Mouse (Mus musculus): ENCODE measurements around the gene Casc3. TPM values are rescaled to one million over a fixed set of nuclear protein-coding genes. Genes with fewer than 3 reads are reported as not detected.

The Casc3 gene
- polyA plus RNA-seq, 1 experiment from 2014 or later: 32.2 TPM

DNA sequence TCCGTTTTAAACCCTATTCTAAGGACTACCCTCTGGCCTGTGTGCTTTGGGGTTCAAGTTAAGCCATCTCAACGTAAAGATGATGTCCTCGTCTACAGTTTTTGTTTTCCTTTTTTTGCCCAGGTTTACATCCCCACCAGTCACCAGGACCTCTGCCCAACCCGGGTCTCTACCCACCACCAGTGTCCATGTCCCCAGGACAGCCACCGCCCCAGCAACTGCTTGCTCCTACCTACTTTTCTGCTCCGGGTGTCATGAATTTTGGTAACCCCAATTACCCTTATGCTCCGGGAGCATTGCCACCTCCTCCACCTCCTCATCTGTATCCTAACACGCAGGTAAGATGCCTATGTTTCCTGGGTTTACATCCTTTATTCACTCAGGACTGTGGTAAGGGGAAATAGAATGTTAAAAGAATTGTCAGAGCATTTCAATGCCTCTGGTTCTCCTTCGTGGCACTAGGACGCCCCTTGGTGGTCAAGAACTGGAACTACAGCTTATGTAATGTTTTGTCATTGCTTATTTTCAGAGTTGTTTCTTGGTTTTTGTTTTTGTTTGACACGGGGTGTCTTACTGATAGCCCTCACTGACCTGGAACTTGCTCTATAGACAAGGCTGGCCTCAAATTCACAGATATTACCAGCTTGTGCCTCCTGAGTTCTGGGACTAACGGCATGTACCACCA is 24.5 kb downstream of the Casc3 start:
- no peak overlapping the region for H3K9ac ChIP-seq (ENCODE audit: low read depth, low read length)
- no peak overlapping the region for H3K4me2 ChIP-seq (ENCODE audit: low read depth, low read length)
- no peak overlapping the region for H3K27ac ChIP-seq (replicated peaks; ENCODE audit: low read depth, low read length)
- H3K9me3 ChIP-seq (ENCODE audit: control insufficient read depth, low read length): no peaks in the 10 kb centered on the region
- H3K36me3 ChIP-seq (ENCODE audit: control insufficient read depth, insufficient read depth, low read length): peaks cover 94% of the 10 kb centered on the region
- no peaks in the 10 kb centered on the region for H3K27me3 ChIP-seq (replicated peaks; ENCODE audit: control insufficient read depth, insufficient read depth, low read length)
- H3K4me1 ChIP-seq (ENCODE audit: control insufficient read depth, insufficient read depth, low read length): no peaks in the 10 kb centered on the region
- no peak for DNase-seq (ENCODE audit: low spot score)
- ATAC-seq (ENCODE audit: low read depth): no peak
- 72% methylated on average over 12 of the region's 12 CpGs for WGBS
- no peak overlapping the region for H3K4me3 ChIP-seq (ENCODE audit: low read depth, low read length)

GRCm38 (mm10) chr11:98829875-98830274 is 25.2 kb downstream of the Casc3 start:
- Histone ChIP-seq H3K4me2 (ENCODE audit: low read depth, low read length) (no peak overlapping the region), H3K36me3 (ENCODE audit: control insufficient read depth, insufficient read depth, low read length) (peaks cover 87% of the 10 kb centered on the region), H3K4me3 (ENCODE audit: low read depth, low read length) (no peak overlapping the region), H3K9me3 (ENCODE audit: control insufficient read depth, low read length) (no peaks in the 10 kb centered on the region), H3K4me1 (ENCODE audit: control insufficient read depth, insufficient read depth, low read length) (no peaks in the 10 kb centered on the region), H3K27me3 (replicated peaks; ENCODE audit: control insufficient read depth, insufficient read depth, low read length) (no peaks in the 10 kb centered on the region), H3K9ac (ENCODE audit: low read depth, low read length) (no peak overlapping the region), H3K27ac (replicated peaks; ENCODE audit: low read depth, low read length) (no peak overlapping the region)
- DNase-seq (ENCODE audit: low spot score) (no peak), ATAC-seq (ENCODE audit: low read depth) (no peak)
- whole genome bisulfite sequencing: 85% methylated on average over 4 of the region's 4 CpGs

DNA sequence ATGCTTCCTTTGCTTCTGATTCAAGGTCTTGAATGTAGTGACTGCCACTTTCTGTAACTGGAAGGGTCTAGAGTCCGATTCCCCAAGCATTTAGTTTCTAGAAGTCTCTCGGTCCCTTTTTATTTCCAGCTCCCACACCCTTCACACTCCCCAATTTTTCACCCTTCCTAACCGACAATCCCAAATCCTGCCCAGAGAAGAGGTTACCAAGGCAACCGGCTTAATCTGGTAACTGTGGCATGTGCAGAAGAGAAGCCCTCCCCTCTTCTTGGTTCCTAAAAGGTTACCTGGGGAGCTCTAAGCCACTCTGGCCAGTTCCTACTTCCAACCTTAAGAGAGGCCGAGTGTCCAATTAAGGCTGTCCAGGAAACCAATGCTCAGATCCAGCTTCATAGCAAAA is 30.6 kb downstream of the Casc3 start:
- H3K4me1 ChIP-seq (ENCODE audit: control insufficient read depth, insufficient read depth, low read length): peaks cover 10% of the 10 kb centered on the region
- ATAC-seq (ENCODE audit: low read depth): no peak
- 56% methylated on average over 5 of the region's 5 CpGs for WGBS
- H3K9me3 ChIP-seq (ENCODE audit: control insufficient read depth, low read length): no peaks in the 10 kb centered on the region
- H3K4me2 ChIP-seq (ENCODE audit: low read depth, low read length): no peak overlapping the region
- no peak overlapping the region for H3K9ac ChIP-seq (ENCODE audit: low read depth, low read length)
- H3K4me3 ChIP-seq (ENCODE audit: low read depth, low read length): no peak overlapping the region
- peaks cover 35% of the 10 kb centered on the region for H3K36me3 ChIP-seq (ENCODE audit: control insufficient read depth, insufficient read depth, low read length)
- no peaks in the 10 kb centered on the region; the same call in 1 of the 2 replicates for H3K27me3 ChIP-seq (replicated peaks; ENCODE audit: control insufficient read depth, insufficient read depth, low read length)
- no peak for DNase-seq (ENCODE audit: low spot score)
- H3K27ac ChIP-seq (replicated peaks; ENCODE audit: low read depth, low read length): no peak overlapping the region

GRCm38 (mm10) chr11:98835725-98836124 is 31.0 kb downstream of the Casc3 start:
- H3K36me3 ChIP-seq (ENCODE audit: control insufficient read depth, insufficient read depth, low read length): peaks cover 32% of the 10 kb centered on the region
- no peak overlapping the region for H3K4me2 ChIP-seq (ENCODE audit: low read depth, low read length)
- H3K9me3 ChIP-seq (ENCODE audit: control insufficient read depth, low read length): no peaks in the 10 kb centered on the region
- DNase-seq (ENCODE audit: low spot score) (no peak), ATAC-seq (ENCODE audit: low read depth) (no peak)
- H3K4me3 ChIP-seq (ENCODE audit: low read depth, low read length): no peak overlapping the region
- no peak overlapping the region for H3K27ac ChIP-seq (replicated peaks; ENCODE audit: low read depth, low read length)
- peaks cover 10% of the 10 kb centered on the region for H3K4me1 ChIP-seq (ENCODE audit: control insufficient read depth, insufficient read depth, low read length)
- H3K27me3 ChIP-seq (replicated peaks; ENCODE audit: control insufficient read depth, insufficient read depth, low read length): no peaks in the 10 kb centered on the region; the same call in 1 of the 2 replicates
- 0 out of 2 replicates have a peak overlapping the region, but pooled peaks have one; percentile 4 for H3K9ac ChIP-seq (ENCODE audit: low read depth, low read length)
- 55% methylated on average over 3 of the region's 3 CpGs for WGBS

DNA sequence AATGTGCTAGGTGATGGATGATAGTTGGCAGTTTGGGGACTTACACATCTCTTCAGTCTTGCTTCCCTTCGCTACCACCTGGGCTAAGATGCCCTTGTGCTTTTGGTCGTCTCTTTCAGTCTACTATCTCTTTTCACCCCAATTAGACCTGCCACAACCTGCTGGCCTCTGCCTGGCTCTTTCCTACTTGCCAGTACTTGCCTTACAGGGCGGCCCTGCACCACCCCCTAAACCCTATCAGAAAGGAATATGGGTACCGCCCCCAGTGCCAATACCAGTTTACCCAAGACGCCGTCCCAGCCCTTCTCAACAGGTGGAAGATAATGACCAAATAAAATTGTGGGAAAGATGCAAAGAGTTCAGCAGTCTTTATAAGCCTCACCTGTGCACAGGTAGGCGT is 31.4 kb downstream of the Casc3 start:
- H3K4me1 ChIP-seq (ENCODE audit: control insufficient read depth, insufficient read depth, low read length): peaks cover 10% of the 10 kb centered on the region
- no peak for ATAC-seq (ENCODE audit: low read depth)
- DNase-seq (ENCODE audit: low spot score): no peak
- H3K9me3 ChIP-seq (ENCODE audit: control insufficient read depth, low read length): no peaks in the 10 kb centered on the region
- H3K4me2 ChIP-seq (ENCODE audit: low read depth, low read length): peak overlapping the region; percentile 98
- 26% methylated on average over 7 of the region's 7 CpGs for WGBS
- 0 out of 2 replicates have a peak overlapping the region, but pooled peaks have one; percentile 4 for H3K9ac ChIP-seq (ENCODE audit: low read depth, low read length)
- no peak overlapping the region for H3K27ac ChIP-seq (replicated peaks; ENCODE audit: low read depth, low read length)
- H3K4me3 ChIP-seq (ENCODE audit: low read depth, low read length): peak overlapping the region; percentile 75
- peaks cover 28% of the 10 kb centered on the region for H3K36me3 ChIP-seq (ENCODE audit: control insufficient read depth, insufficient read depth, low read length)
- no peaks in the 10 kb centered on the region; the same call in 1 of the 2 replicates for H3K27me3 ChIP-seq (replicated peaks; ENCODE audit: control insufficient read depth, insufficient read depth, low read length)

GRCm38 (mm10) chr11:98836651-98837141 is 32.0 kb downstream of the Casc3 start, which contains the start of gene Rapgefl1:
Gene Rapgefl1 (plus strand): TSS chr11:98836785.
- H3K4me2 ChIP-seq (ENCODE audit: low read depth, low read length): peak within 1 kb of the TSS; percentile 98
- no peaks in the 10 kb centered on the region; the same call in 1 of the 2 replicates for H3K27me3 ChIP-seq (replicated peaks; ENCODE audit: control insufficient read depth, insufficient read depth, low read length)
- H3K4me3 ChIP-seq (ENCODE audit: low read depth, low read length): peak within 1 kb of the TSS; percentile 75
- no peaks in the 10 kb centered on the region for H3K9me3 ChIP-seq (ENCODE audit: control insufficient read depth, low read length)
- H3K36me3 ChIP-seq (ENCODE audit: control insufficient read depth, insufficient read depth, low read length): peaks cover 23% of the 10 kb centered on the region
- DNase-seq (ENCODE audit: low spot score) (peak; percentile 86), ATAC-seq (ENCODE audit: low read depth) (peak; percentile 93)
- peak within 1 kb of the TSS; percentile 77 for H3K9ac ChIP-seq (ENCODE audit: low read depth, low read length)
- H3K4me1 ChIP-seq (ENCODE audit: control insufficient read depth, insufficient read depth, low read length): peaks cover 10% of the 10 kb centered on the region
- 0% methylated on average over 9 of the region's 48 CpGs for WGBS
- H3K27ac ChIP-seq (replicated peaks; ENCODE audit: low read depth, low read length): 0 out of 2 replicates have a peak within 1 kb of the TSS, but pooled peaks have one; percentile 15

- ATAC-seq (ENCODE audit: low read depth): 0 out of 2 replicates have a peak, but pooled peaks have one; percentile 1
- DNase-seq (ENCODE audit: low spot score): no peak
- Histone ChIP-seq H3K27me3 (replicated peaks; ENCODE audit: control insufficient read depth, insufficient read depth, low read length) (no peaks in the 10 kb centered on the region; the same call in 1 of the 2 replicates), H3K4me1 (ENCODE audit: control insufficient read depth, insufficient read depth, low read length) (peaks cover 10% of the 10 kb centered on the region), H3K27ac (replicated peaks; ENCODE audit: low read depth, low read length) (no peak overlapping the region), H3K36me3 (ENCODE audit: control insufficient read depth, insufficient read depth, low read length) (peaks cover 17% of the 10 kb centered on the region), H3K9me3 (ENCODE audit: control insufficient read depth, low read length) (no peaks in the 10 kb centered on the region), H3K4me3 (ENCODE audit: low read depth, low read length) (peak overlapping the region; percentile 75), H3K4me2 (ENCODE audit: low read depth, low read length) (peak overlapping the region; percentile 98), H3K9ac (ENCODE audit: low read depth, low read length) (peak overlapping the region; percentile 77)
- 2% methylated on average over 7 of the region's 29 CpGs for WGBS
These were observed 32.6 kb downstream of the Casc3 start for GRCm38 (mm10) chr11:98837231-98837704.

DNA sequence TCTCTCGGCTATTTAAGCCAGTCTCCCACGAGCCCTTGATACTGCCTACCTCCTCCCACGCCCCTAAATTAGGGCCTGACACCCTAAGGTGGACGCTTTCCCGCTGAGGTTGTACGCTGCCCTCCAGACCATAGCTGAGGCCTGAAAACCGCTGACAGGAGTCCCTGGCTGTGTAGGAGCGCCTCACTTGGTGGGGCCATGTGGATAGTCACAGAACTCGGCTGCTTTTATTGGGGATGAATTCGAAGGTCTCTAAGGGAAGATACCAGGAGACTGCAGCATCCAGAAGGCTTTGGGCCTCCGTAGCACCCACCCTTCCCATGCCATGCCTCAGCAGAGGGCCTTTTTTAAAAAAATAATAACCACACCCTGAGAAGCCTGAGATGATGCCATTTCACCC is 33.2 kb downstream of the Casc3 start:
- ATAC-seq (ENCODE audit: low read depth): no peak

More for the DNA sequence above, 33.2 kb downstream of the Casc3 start:
- WGBS: 47% methylated on average over 11 of the region's 11 CpGs
- peak overlapping the region; percentile 75 for H3K4me3 ChIP-seq (ENCODE audit: low read depth, low read length)
- H3K27ac ChIP-seq (replicated peaks; ENCODE audit: low read depth, low read length): no peak overlapping the region
- peaks cover 10% of the 10 kb centered on the region for H3K4me1 ChIP-seq (ENCODE audit: control insufficient read depth, insufficient read depth, low read length)
- 0 out of 2 replicates have a peak overlapping the region, but pooled peaks have one; percentile 77 for H3K9ac ChIP-seq (ENCODE audit: low read depth, low read length)
- no peak for DNase-seq (ENCODE audit: low spot score)
- no peaks in the 10 kb centered on the region for H3K9me3 ChIP-seq (ENCODE audit: control insufficient read depth, low read length)
- peaks cover 11% of the 10 kb centered on the region for H3K36me3 ChIP-seq (ENCODE audit: control insufficient read depth, insufficient read depth, low read length)
- H3K4me2 ChIP-seq (ENCODE audit: low read depth, low read length): peak overlapping the region; percentile 98
- no peaks in the 10 kb centered on the region; the same call in 1 of the 2 replicates for H3K27me3 ChIP-seq (replicated peaks; ENCODE audit: control insufficient read depth, insufficient read depth, low read length)
